Mouse (Mus musculus) brain, embryonic 14.5 days (tissue): Measurements from ENCODE around the gene Mecr.

Source experiments
- CTCF ChIP-seq: fragments of 200-500 bp; IDR thresholded peaks from 2 replicates; pipeline ENCODE4 v1.5.1; 2012; ENCODE audit warnings: inconsistent platforms, mild to moderate bottlenecking, moderate library complexity, borderline replicate concordance; ENCODE audit not compliant: insufficient read depth, insufficient read length; ENCODE audit errors: extremely low read depth
- POLR2A ChIP-seq: fragments of 200-500 bp; IDR thresholded peaks from 2 replicates; pipeline ENCODE4 v1.6.1; 2012; ENCODE audit warnings: mild to moderate bottlenecking, inconsistent platforms, borderline replicate concordance; ENCODE audit not compliant: poor library complexity, insufficient read depth, insufficient read length, severe bottlenecking; ENCODE audit errors: extremely low read depth

DNA sequence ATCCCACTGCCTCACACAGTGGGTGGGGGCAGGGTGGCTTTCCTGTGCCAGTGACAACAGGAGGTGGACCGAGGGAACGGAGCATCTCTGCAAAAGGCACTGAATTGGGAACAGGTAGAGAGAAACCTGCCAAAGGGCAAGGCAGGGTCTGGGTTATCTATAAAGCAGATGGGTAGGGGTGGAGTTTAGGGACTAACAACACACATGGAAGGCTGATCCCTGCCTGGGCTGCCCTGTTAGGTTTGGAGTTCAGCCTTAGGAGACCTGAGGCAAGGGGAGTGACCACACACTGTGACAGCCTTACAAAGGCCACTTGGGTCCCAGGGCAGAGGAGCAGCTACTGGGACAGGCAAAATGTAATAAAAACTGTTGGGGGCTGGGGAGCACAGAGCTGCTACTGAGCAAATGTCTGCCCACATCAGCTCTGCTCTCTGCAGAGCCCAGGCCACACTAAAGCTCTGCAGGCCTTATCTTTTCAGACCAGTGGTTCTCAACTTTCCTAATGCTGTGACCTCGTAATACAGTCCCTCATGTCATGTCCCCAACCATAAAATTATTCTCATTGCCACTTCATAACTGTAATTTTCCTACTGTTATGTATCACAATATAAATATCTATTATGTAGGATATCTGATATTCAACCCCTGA, 10.4 kb upstream of the Mecr start:
- TF ChIP-seq CTCF, result no peak
- TF ChIP-seq POLR2A, result no peak
